Mouse (Mus musculus): ENCODE measurements at regions not wholly inside any gene's neighbourhood (a gene's known extent, or its start where the extent isn't known, plus 50 kb on each side); places are given as distances from the start of the nearest gene placed in this dataset.

- no peak overlapping the region for H3K9ac ChIP-seq (ENCODE audit: low read depth, low read length)
- H3K4me2 ChIP-seq (ENCODE audit: low read length) = no peak overlapping the region
- no peaks in the 10 kb centered on the region for H3K9me3 ChIP-seq (replicated peaks; ENCODE audit: low read length)
- no peak overlapping the region for H3K4me3 ChIP-seq (replicated peaks; ENCODE audit: low read depth, low read length)
- H3K4me1 ChIP-seq (replicated peaks; ENCODE audit: insufficient read depth, low read length) = no peaks in the 10 kb centered on the region
- DNase-seq (ENCODE audit: low spot score) (no peak), ATAC-seq (replicated peaks; ENCODE audit: low FRiP score, low read depth) (no peak)
- WGBS = 60% methylated on average over 5 of the region's 5 CpGs
- H3K27me3 ChIP-seq (ENCODE audit: insufficient read depth, low read length) = no peaks in the 10 kb centered on the region
- H3K36me3 ChIP-seq (ENCODE audit: insufficient read depth, low read length) = no peaks in the 10 kb centered on the region
- TF ChIP-seq CTCF (IDR thresholded peaks at IDR 0.05; ENCODE audit: low read depth) = no peak
- no peak overlapping the region for H3K27ac ChIP-seq
Observed at GRCm38 (mm10) chr6:47649451-47649931, 54.4 kb upstream of the Ezh2 start.

- no peak overlapping the region for H3K9ac ChIP-seq (ENCODE audit: low read depth, low read length)
- H3K36me3 ChIP-seq (ENCODE audit: insufficient read depth, low read length) = no peaks in the 10 kb centered on the region
- no peaks in the 10 kb centered on the region for H3K27me3 ChIP-seq (ENCODE audit: insufficient read depth, low read length)
- 73% methylated on average over 4 of the region's 5 CpGs for WGBS
- H3K27ac ChIP-seq = no peak overlapping the region
- no peak overlapping the region for H3K4me3 ChIP-seq (replicated peaks; ENCODE audit: low read depth, low read length)
- H3K9me3 ChIP-seq (replicated peaks; ENCODE audit: low read length) = no peaks in the 10 kb centered on the region
- ATAC-seq (replicated peaks; ENCODE audit: low FRiP score, low read depth) (no peak), DNase-seq (ENCODE audit: low spot score) (no peak)
- no peaks in the 10 kb centered on the region for H3K4me1 ChIP-seq (replicated peaks; ENCODE audit: insufficient read depth, low read length)
- H3K4me2 ChIP-seq (ENCODE audit: low read length) = no peak overlapping the region
- no peak for TF ChIP-seq CTCF (IDR thresholded peaks at IDR 0.05; ENCODE audit: low read depth)
Observed at GRCm38 (mm10) chr6:47648899-47649298, 53.8 kb upstream of the Ezh2 start.

- Histone ChIP-seq H3K4me2 (ENCODE audit: low read length) (no peak overlapping the region), H3K9ac (ENCODE audit: low read depth, low read length) (no peak overlapping the region), H3K36me3 (ENCODE audit: insufficient read depth, low read length) (no peaks in the 10 kb centered on the region), H3K4me1 (replicated peaks; ENCODE audit: insufficient read depth, low read length) (no peaks in the 10 kb centered on the region), H3K9me3 (replicated peaks; ENCODE audit: low read length) (no peaks in the 10 kb centered on the region), H3K27me3 (ENCODE audit: insufficient read depth, low read length) (no peaks in the 10 kb centered on the region), H3K4me3 (replicated peaks; ENCODE audit: low read depth, low read length) (no peak overlapping the region), H3K27ac (no peak overlapping the region)
- no peak for TF ChIP-seq CTCF (IDR thresholded peaks at IDR 0.05; ENCODE audit: low read depth)
- ATAC-seq (replicated peaks; ENCODE audit: low FRiP score, low read depth) = no peak
- 90% methylated on average over 7 of the region's 7 CpGs for WGBS
- DNase-seq (ENCODE audit: low spot score) = no peak
Observed at GRCm38 (mm10) chr6:47648316-47648715, 53.2 kb upstream of the Ezh2 start.

- Histone ChIP-seq H3K4me3 (replicated peaks; ENCODE audit: low read depth, low read length) (no peak overlapping the region), H3K4me1 (replicated peaks; ENCODE audit: insufficient read depth, low read length) (no peaks in the 10 kb centered on the region), H3K27ac (no peak overlapping the region), H3K27me3 (ENCODE audit: insufficient read depth, low read length) (no peaks in the 10 kb centered on the region), H3K9ac (ENCODE audit: low read depth, low read length) (no peak overlapping the region), H3K9me3 (replicated peaks; ENCODE audit: low read length) (no peaks in the 10 kb centered on the region), H3K36me3 (ENCODE audit: insufficient read depth, low read length) (no peaks in the 10 kb centered on the region), H3K4me2 (ENCODE audit: low read length) (no peak overlapping the region)
- no peak for TF ChIP-seq CTCF (IDR thresholded peaks at IDR 0.05; ENCODE audit: low read depth)
- 71% methylated on average over 8 of the region's 8 CpGs for WGBS
- ATAC-seq (replicated peaks; ENCODE audit: low FRiP score, low read depth) = no peak
- DNase-seq (ENCODE audit: low spot score) = no peak
Observed at GRCm38 (mm10) chr6:47647876-47648275, 52.7 kb upstream of the Ezh2 start.

GRCm38 (mm10) chr6:47646731-47647567 is 51.8 kb upstream of the Ezh2 start:
- ATAC-seq (replicated peaks; ENCODE audit: low FRiP score, low read depth) (no peak), DNase-seq (ENCODE audit: low spot score) (no peak)
- no peak overlapping the region for H3K4me2 ChIP-seq (ENCODE audit: low read length)
- WGBS = 62% methylated on average over 14 of the region's 14 CpGs
- H3K27me3 ChIP-seq (ENCODE audit: insufficient read depth, low read length) = no peaks in the 10 kb centered on the region
- H3K9ac ChIP-seq (ENCODE audit: low read depth, low read length) = no peak overlapping the region
- no peak overlapping the region for H3K4me3 ChIP-seq (replicated peaks; ENCODE audit: low read depth, low read length)
- no peaks in the 10 kb centered on the region for H3K36me3 ChIP-seq (ENCODE audit: insufficient read depth, low read length)
- H3K4me1 ChIP-seq (replicated peaks; ENCODE audit: insufficient read depth, low read length) = no peaks in the 10 kb centered on the region
- TF ChIP-seq CTCF (IDR thresholded peaks at IDR 0.05; ENCODE audit: low read depth) = no peak
- no peak overlapping the region for H3K27ac ChIP-seq
- H3K9me3 ChIP-seq (replicated peaks; ENCODE audit: low read length) = no peaks in the 10 kb centered on the region

- no peak for ATAC-seq (replicated peaks; ENCODE audit: low FRiP score, low read depth)
- Histone ChIP-seq H3K9ac (ENCODE audit: low read depth, low read length) (no peak overlapping the region), H3K36me3 (ENCODE audit: insufficient read depth, low read length) (no peaks in the 10 kb centered on the region), H3K4me3 (replicated peaks; ENCODE audit: low read depth, low read length) (no peak overlapping the region), H3K9me3 (replicated peaks; ENCODE audit: low read length) (no peaks in the 10 kb centered on the region), H3K27me3 (ENCODE audit: insufficient read depth, low read length) (no peaks in the 10 kb centered on the region), H3K4me1 (replicated peaks; ENCODE audit: insufficient read depth, low read length) (no peaks in the 10 kb centered on the region), H3K27ac (no peak overlapping the region), H3K4me2 (ENCODE audit: low read length) (no peak overlapping the region)
- no peak for TF ChIP-seq CTCF (IDR thresholded peaks at IDR 0.05; ENCODE audit: low read depth)
- 53% methylated on average over 1 of the region's 1 CpGs for WGBS
- no peak for DNase-seq (ENCODE audit: low spot score)
Observed at GRCm38 (mm10) chr6:47646022-47646421, 50.9 kb upstream of the Ezh2 start.

Measured in kidney, postnatal 0 days (tissue).